Mouse (Mus musculus): Measurements from ENCODE around the gene Spryd3. TPM values are rescaled to one million over a fixed set of nuclear protein-coding genes. Genes with fewer than 3 reads are reported as not detected.
A peak's percentile ranks its signal among the peaks of the same experiment; 100 is the strongest.

Spryd3 gene
- polyA plus RNA-seq, 1 experiment, result 20.8 TPM

GRCm38 (mm10) chr15:102147674-102148402, 11.8 kb upstream of the Spryd3 start:
- Histone ChIP-seq H3K27ac (ENCODE audit: insufficient read depth, low read depth, low read length) (no peak overlapping the region), H3K4me1 (ENCODE audit: control insufficient read depth, insufficient read depth, low read length) (peaks cover 13% of the 10 kb centered on the region), H3K4me3 (ENCODE audit: insufficient read depth, low read length) (no peak overlapping the region)
- TF ChIP-seq POLR2A (IDR thresholded peaks at IDR 0.05; ENCODE audit: borderline replicate concordance, low read depth, low read length) (no peak), CTCF (IDR thresholded peaks at IDR 0.05; ENCODE audit: low read depth, low read length) (no peak)

DNA sequence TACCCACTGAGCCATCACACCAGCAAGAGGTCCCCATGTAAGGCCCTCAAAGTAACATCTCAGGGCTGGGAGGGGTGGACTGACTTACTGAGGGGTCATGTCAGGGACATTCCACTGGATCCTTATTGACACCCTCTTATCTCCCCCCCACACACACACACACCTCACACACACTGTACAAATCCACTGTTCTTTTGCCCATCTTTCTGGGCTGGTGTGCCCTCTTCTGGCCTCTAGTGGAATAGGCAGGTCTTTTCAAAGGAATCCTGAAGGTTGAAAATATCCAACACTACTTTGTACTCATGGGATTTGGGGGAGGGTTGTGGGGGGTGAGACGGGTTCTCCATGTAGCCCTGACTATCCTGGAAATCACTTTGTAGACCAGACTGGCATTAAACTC, 10.8 kb upstream of the Spryd3 start:
- peaks cover 13% of the 10 kb centered on the region for H3K4me1 ChIP-seq (ENCODE audit: control insufficient read depth, insufficient read depth, low read length)
- H3K4me3 ChIP-seq (ENCODE audit: insufficient read depth, low read length), result no peak overlapping the region
- no peak overlapping the region for H3K27ac ChIP-seq (ENCODE audit: insufficient read depth, low read depth, low read length)
- TF ChIP-seq CTCF (IDR thresholded peaks at IDR 0.05; ENCODE audit: low read depth, low read length) (peak; percentile 34; the same call in 1 of the 2 replicates), POLR2A (IDR thresholded peaks at IDR 0.05; ENCODE audit: borderline replicate concordance, low read depth, low read length) (no peak)

DNA sequence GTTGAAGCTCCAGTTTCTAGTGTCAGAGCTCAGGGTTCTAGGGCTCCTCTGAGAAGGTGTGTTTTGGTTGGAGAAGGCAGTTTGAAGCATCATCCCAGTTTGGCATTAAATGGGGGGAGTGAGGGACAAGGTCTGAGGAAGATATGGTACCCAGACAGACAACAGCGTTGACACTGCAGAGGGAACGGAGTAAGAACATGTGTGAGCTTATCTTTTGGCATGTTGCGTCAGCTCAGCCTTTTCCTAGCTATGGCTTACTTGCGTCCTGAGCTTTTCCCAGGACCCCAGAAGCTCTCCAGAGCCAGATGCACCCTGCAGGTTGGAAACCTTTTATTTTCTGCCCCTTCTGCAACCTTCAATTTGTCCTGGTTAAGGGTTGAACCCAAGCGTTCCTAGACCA, 10.1 kb upstream of the Spryd3 start:
- Histone ChIP-seq H3K4me3 (ENCODE audit: insufficient read depth, low read length) (no peak overlapping the region), H3K4me1 (ENCODE audit: control insufficient read depth, insufficient read depth, low read length) (peaks cover 15% of the 10 kb centered on the region), H3K27ac (ENCODE audit: insufficient read depth, low read depth, low read length) (no peak overlapping the region)
- TF ChIP-seq POLR2A (IDR thresholded peaks at IDR 0.05; ENCODE audit: borderline replicate concordance, low read depth, low read length), result no peak
- no peak for TF ChIP-seq CTCF (IDR thresholded peaks at IDR 0.05; ENCODE audit: low read depth, low read length)

GRCm38 (mm10) chr15:102145330-102145729, 9.3 kb upstream of the Spryd3 start:
- Histone ChIP-seq H3K4me1 (ENCODE audit: control insufficient read depth, insufficient read depth, low read length) (peaks cover 10% of the 10 kb centered on the region), H3K27ac (ENCODE audit: insufficient read depth, low read depth, low read length) (no peak overlapping the region), H3K4me3 (ENCODE audit: insufficient read depth, low read length) (no peak overlapping the region)
- no peak for TF ChIP-seq CTCF (IDR thresholded peaks at IDR 0.05; ENCODE audit: low read depth, low read length)
- TF ChIP-seq POLR2A (IDR thresholded peaks at IDR 0.05; ENCODE audit: borderline replicate concordance, low read depth, low read length), result no peak

GRCm38 (mm10) chr15:102144726-102145125, 8.7 kb upstream of the Spryd3 start:
- peaks cover 6% of the 10 kb centered on the region for H3K4me1 ChIP-seq (ENCODE audit: control insufficient read depth, insufficient read depth, low read length)
- TF ChIP-seq CTCF (IDR thresholded peaks at IDR 0.05; ENCODE audit: low read depth, low read length), result no peak
- no peak for TF ChIP-seq POLR2A (IDR thresholded peaks at IDR 0.05; ENCODE audit: borderline replicate concordance, low read depth, low read length)
- no peak overlapping the region for H3K27ac ChIP-seq (ENCODE audit: insufficient read depth, low read depth, low read length)
- no peak overlapping the region for H3K4me3 ChIP-seq (ENCODE audit: insufficient read depth, low read length)

GRCm38 (mm10) chr15:102144274-102144711, 8.3 kb upstream of the Spryd3 start, which contains the start of gene Igfbp6:
Gene Igfbp6, plus strand, starts transcription at chr15:102144362.
- Histone ChIP-seq H3K4me1 (ENCODE audit: control insufficient read depth, insufficient read depth, low read length) (peaks cover 6% of the 10 kb centered on the region), H3K4me3 (ENCODE audit: insufficient read depth, low read length) (no peak within 1 kb of the TSS), H3K27ac (ENCODE audit: insufficient read depth, low read depth, low read length) (no peak within 1 kb of the TSS)
- TF ChIP-seq POLR2A (IDR thresholded peaks at IDR 0.05; ENCODE audit: borderline replicate concordance, low read depth, low read length) (no peak), CTCF (IDR thresholded peaks at IDR 0.05; ENCODE audit: low read depth, low read length) (no peak)

- H3K27ac ChIP-seq (ENCODE audit: insufficient read depth, low read depth, low read length), result no peak overlapping the region
- TF ChIP-seq CTCF (IDR thresholded peaks at IDR 0.05; ENCODE audit: low read depth, low read length), result no peak
- no peak for TF ChIP-seq POLR2A (IDR thresholded peaks at IDR 0.05; ENCODE audit: borderline replicate concordance, low read depth, low read length)
- H3K4me1 ChIP-seq (ENCODE audit: control insufficient read depth, insufficient read depth, low read length), result peaks cover 6% of the 10 kb centered on the region
- no peak overlapping the region for H3K4me3 ChIP-seq (ENCODE audit: insufficient read depth, low read length)
These were observed 7.2 kb upstream of the Spryd3 start for GRCm38 (mm10) chr15:102142914-102143912.

GRCm38 (mm10) chr15:102141120-102141519, 5.1 kb upstream of the Spryd3 start:
- no peak for TF ChIP-seq POLR2A (IDR thresholded peaks at IDR 0.05; ENCODE audit: borderline replicate concordance, low read depth, low read length)
- no peak for TF ChIP-seq CTCF (IDR thresholded peaks at IDR 0.05; ENCODE audit: low read depth, low read length)
- H3K4me1 ChIP-seq (ENCODE audit: control insufficient read depth, insufficient read depth, low read length), result peaks cover 8% of the 10 kb centered on the region
- H3K27ac ChIP-seq (ENCODE audit: insufficient read depth, low read depth, low read length), result no peak overlapping the region
- no peak overlapping the region for H3K4me3 ChIP-seq (ENCODE audit: insufficient read depth, low read length)

GRCm38 (mm10) chr15:102135522-102136128, 409 bp downstream of the Spryd3 start:
- TF ChIP-seq CTCF (IDR thresholded peaks at IDR 0.05; ENCODE audit: low read depth, low read length) (no peak), POLR2A (IDR thresholded peaks at IDR 0.05; ENCODE audit: borderline replicate concordance, low read depth, low read length) (no peak)
- Histone ChIP-seq H3K4me3 (ENCODE audit: insufficient read depth, low read length) (peak overlapping the region; percentile 90), H3K27ac (ENCODE audit: insufficient read depth, low read depth, low read length) (no peak overlapping the region), H3K4me1 (ENCODE audit: control insufficient read depth, insufficient read depth, low read length) (peaks cover 8% of the 10 kb centered on the region)

Data from bone marrow macrophage, adult 2 months (primary cell).